8 mouse cellular contexts compared by ENCODE assay signal in genomic region chr5:98030902-98031641, GRCm38 (mm10). TPM values are rescaled to one million over a fixed set of nuclear protein-coding genes. Genes with fewer than 3 reads are reported as not detected.
DNase-seq lines count a peak whose midpoint lies in the region; ATAC-seq lines count a peak whose summit lies in the region.

Antxr2 (minus strand) TSS chr5:98031043.

- peak within 1 kb of the TSS; percentile 79 for H3K4me3 ChIP-seq in forebrain, embryonic 11.5 days (ENCODE audit: low read depth, low read length)
- H3K4me3 ChIP-seq in heart, embryonic 13.5 days: peak within 1 kb of the TSS; percentile 85
- peak within 1 kb of the TSS; percentile 85 for H3K4me3 ChIP-seq in kidney, embryonic 15.5 days (replicated peaks)
- peak within 1 kb of the TSS; percentile 68 for H3K4me3 ChIP-seq in liver, embryonic 16.5 days (ENCODE audit: low read depth, low read length)

- peak within 1 kb of the TSS; percentile 76 for H3K27ac ChIP-seq in forebrain, embryonic 11.5 days (ENCODE audit: low read depth, low read length)
- peak within 1 kb of the TSS; percentile 97 for H3K27ac ChIP-seq in heart, embryonic 13.5 days (replicated peaks)
- peak within 1 kb of the TSS; percentile 93 for H3K27ac ChIP-seq in kidney, embryonic 15.5 days
- H3K27ac ChIP-seq in liver, embryonic 16.5 days (ENCODE audit: low read length): peak within 1 kb of the TSS; percentile 76

- H3K9me3 ChIP-seq in forebrain, embryonic 11.5 days (ENCODE audit: control insufficient read depth, low read length): no peaks in the 10 kb centered on the region
- no peaks in the 10 kb centered on the region for H3K9me3 ChIP-seq in heart, embryonic 13.5 days
- H3K9me3 ChIP-seq in kidney, embryonic 15.5 days (replicated peaks): no peaks in the 10 kb centered on the region
- H3K9me3 ChIP-seq in liver, embryonic 16.5 days (replicated peaks; ENCODE audit: control insufficient read depth, low read length): no peaks in the 10 kb centered on the region

- no peaks in the 10 kb centered on the region for H3K36me3 ChIP-seq in forebrain, embryonic 11.5 days (ENCODE audit: control insufficient read depth, insufficient read depth, low read length)
- H3K36me3 ChIP-seq in heart, embryonic 13.5 days: peaks cover 13% of the 10 kb centered on the region
- peaks cover 7% of the 10 kb centered on the region for H3K36me3 ChIP-seq in kidney, embryonic 15.5 days
- no peaks in the 10 kb centered on the region for H3K36me3 ChIP-seq in liver, embryonic 16.5 days (ENCODE audit: control insufficient read depth, insufficient read depth)

- peak; percentile 67 for DNase-seq in CD4-positive helper T cell, adult 2 months (ENCODE audit: low read depth, low spot score)
- peak; percentile 81 for DNase-seq in adrenal gland, postnatal 14 days
- peak; percentile 81 for DNase-seq in forebrain, embryonic 11.5 days (ENCODE audit: low spot score)
- DNase-seq in neural tube, embryonic 10.5 days (ENCODE audit: extremely low spot score, low spot score): peak; percentile 77
- DNase-seq in thymus, postnatal 10 days (ENCODE audit: low spot score in 2 of 2): peak; percentile 36 to 38

- WGBS in forebrain, embryonic 11.5 days: 4% methylated on average over 58 of the region's 58 CpGs
- WGBS in heart, embryonic 13.5 days: 3% methylated on average over 58 of the region's 58 CpGs
- WGBS in kidney, embryonic 15.5 days: 2% methylated on average over 51 of the region's 58 CpGs
- WGBS in liver, embryonic 16.5 days (ENCODE audit: insufficient replicate concordance): 3% methylated on average over 56 of the region's 58 CpGs

- H3K4me1 ChIP-seq in forebrain, embryonic 11.5 days (replicated peaks; ENCODE audit: control insufficient read depth, insufficient read depth, low read length): no peaks in the 10 kb centered on the region; the same call in 1 of the 2 replicates
- peaks cover 29% of the 10 kb centered on the region for H3K4me1 ChIP-seq in heart, embryonic 13.5 days
- H3K4me1 ChIP-seq in kidney, embryonic 15.5 days: peaks cover 26% of the 10 kb centered on the region
- no peaks in the 10 kb centered on the region; the same call in 1 of the 2 replicates for H3K4me1 ChIP-seq in liver, embryonic 16.5 days (ENCODE audit: control insufficient read depth, low read depth, low read length)

- peak; percentile 77 for ATAC-seq in forebrain, embryonic 11.5 days (replicated peaks; ENCODE audit: low FRiP score)
- peak; percentile 67 for ATAC-seq in heart, embryonic 13.5 days (ENCODE audit: extremely low read depth, insufficient number of reproducible peaks, low FRiP score, low TSS enrichment)
- peak; percentile 83 for ATAC-seq in kidney, embryonic 15.5 days (replicated peaks; ENCODE audit: low FRiP score)
- ATAC-seq in liver, embryonic 16.5 days (ENCODE audit: low read depth): peak; percentile 53

- H3K9ac ChIP-seq in forebrain, embryonic 11.5 days (ENCODE audit: low read length): peak within 1 kb of the TSS; percentile 90
- peak within 1 kb of the TSS; percentile 95 for H3K9ac ChIP-seq in heart, embryonic 13.5 days
- peak within 1 kb of the TSS; percentile 77 for H3K9ac ChIP-seq in kidney, embryonic 15.5 days
- H3K9ac ChIP-seq in liver, embryonic 16.5 days (ENCODE audit: low read depth, low read length): peak within 1 kb of the TSS; percentile 61

- no peaks in the 10 kb centered on the region for H3K27me3 ChIP-seq in forebrain, embryonic 11.5 days (ENCODE audit: control insufficient read depth, insufficient read depth, low read length)
- no peaks in the 10 kb centered on the region for H3K27me3 ChIP-seq in heart, embryonic 13.5 days (replicated peaks)
- H3K27me3 ChIP-seq in kidney, embryonic 15.5 days: no peaks in the 10 kb centered on the region
- no peaks in the 10 kb centered on the region; the same call in 1 of the 2 replicates for H3K27me3 ChIP-seq in liver, embryonic 16.5 days (ENCODE audit: control insufficient read depth, insufficient read depth, low read depth, low read length)

- peak within 1 kb of the TSS; percentile 78 for H3K4me2 ChIP-seq in forebrain, embryonic 11.5 days (ENCODE audit: low read depth, low read length, severe bottlenecking)
- H3K4me2 ChIP-seq in heart, embryonic 13.5 days: peak within 1 kb of the TSS; percentile 77
- H3K4me2 ChIP-seq in kidney, embryonic 15.5 days: peak within 1 kb of the TSS; percentile 79
- peak within 1 kb of the TSS; percentile 62 for H3K4me2 ChIP-seq in liver, embryonic 16.5 days (ENCODE audit: low read depth, low read length)

RNA-seq across cellular contexts. Expression of gene Antxr2, which starts in this region (rescaled TPM):
- 23.9 and 32.8 TPM in 2 replicates for total RNA-seq in adrenal gland, postnatal 14 days (2021)
- polyA plus RNA-seq in forebrain, embryonic 11.5 days (2014; fragmentation: Nextera tagmentation; extraction: Ambion mirVana): 10.5 and 11.9 TPM in 2 replicates
- 50.3 and 54.6 TPM in 2 replicates for polyA plus RNA-seq in heart, embryonic 13.5 days (2015; fragmentation: Nextera tagmentation; extraction: Ambion mirVana)
- 18.8 TPM in 2 replicates for polyA plus RNA-seq in kidney, embryonic 15.5 days (2015; fragmentation: Nextera tagmentation; extraction: Ambion mirVana)
- polyA plus RNA-seq in liver, embryonic 16.5 days (2015; fragmentation: Nextera tagmentation; extraction: Ambion mirVana): 7.3 and 7.8 TPM in 2 replicates

Comparison
In these comparisons a context has a peak if more than half of its experiments do, and no peak if none do; other contexts are left out.
1. Peak in every context shown above with its lines: DNase-seq, ATAC-seq, H3K4me3 ChIP-seq and H3K27ac ChIP-seq.